Mouse (Mus musculus): ENCODE results near the gene Parg. TPM values are rescaled to one million over a fixed set of nuclear protein-coding genes. Genes with fewer than 3 reads are reported as not detected.
A peak's percentile ranks its signal among the peaks of the same experiment; 100 is the strongest.

Gene Parg
- polyA plus RNA-seq, 1 experiment from 2014 or later: 37.2 TPM

GRCm38 (mm10) chr14:32321732-32322685 is 120.3 kb downstream of the Parg start, which contains the start of gene Ogdhl:
Ogdhl (plus strand) TSS chr14:32322019.
- peak within 1 kb of the TSS; percentile 65 for H3K4me3 ChIP-seq (ENCODE audit: low read depth, low read length)
- no peak within 1 kb of the TSS for H3K27ac ChIP-seq (ENCODE audit: low read depth, low read length)

GRCm38 (mm10) chr14:32323221-32323620 is 121.5 kb downstream of the Parg start:
- H3K36me3 ChIP-seq (ENCODE audit: control insufficient read depth, insufficient read depth, low read length): no peaks in the 10 kb centered on the region
- H3K9me3 ChIP-seq (ENCODE audit: control insufficient read depth, low read length): no peaks in the 10 kb centered on the region
- H3K4me3 ChIP-seq (ENCODE audit: low read depth, low read length): no peak overlapping the region
- H3K27me3 ChIP-seq (replicated peaks; ENCODE audit: control insufficient read depth, insufficient read depth, low read length): no peaks in the 10 kb centered on the region; the same call in 1 of the 2 replicates
- H3K9ac ChIP-seq (ENCODE audit: low read depth, low read length): no peak overlapping the region
- H3K4me1 ChIP-seq (replicated peaks; ENCODE audit: control insufficient read depth, insufficient read depth, low read length): no peaks in the 10 kb centered on the region
- no peak overlapping the region for H3K27ac ChIP-seq (ENCODE audit: low read depth, low read length)
- DNase-seq (ENCODE audit: low spot score): no peak
- no peak overlapping the region for H3K4me2 ChIP-seq
- WGBS: 85% methylated on average over 5 of the region's 5 CpGs
- no peak for ATAC-seq (replicated peaks; ENCODE audit: low FRiP score)

More at GRCm38 (mm10) chr14:32321732-32322685, 120.3 kb downstream of the Parg start, which contains the start of gene Ogdhl:
- H3K9me3 ChIP-seq (ENCODE audit: control insufficient read depth, low read length): no peaks in the 10 kb centered on the region
- WGBS: 3% methylated on average over 49 of the region's 50 CpGs
- ATAC-seq (replicated peaks; ENCODE audit: low FRiP score) (peak; percentile 63), DNase-seq (ENCODE audit: low spot score) (peak; percentile 80)
- no peaks in the 10 kb centered on the region for H3K36me3 ChIP-seq (ENCODE audit: control insufficient read depth, insufficient read depth, low read length)
- H3K27me3 ChIP-seq (replicated peaks; ENCODE audit: control insufficient read depth, insufficient read depth, low read length): no peaks in the 10 kb centered on the region; the same call in 1 of the 2 replicates
- H3K9ac ChIP-seq (ENCODE audit: low read depth, low read length): peak within 1 kb of the TSS; percentile 58
- H3K4me2 ChIP-seq: peak within 1 kb of the TSS; percentile 82
- no peaks in the 10 kb centered on the region for H3K4me1 ChIP-seq (replicated peaks; ENCODE audit: control insufficient read depth, insufficient read depth, low read length)

GRCm38 (mm10) chr14:32327366-32327765 is 125.6 kb downstream of the Parg start:
- Histone ChIP-seq H3K9me3 (ENCODE audit: control insufficient read depth, low read length) (no peaks in the 10 kb centered on the region), H3K27me3 (replicated peaks; ENCODE audit: control insufficient read depth, insufficient read depth, low read length) (no peaks in the 10 kb centered on the region; the same call in 1 of the 2 replicates), H3K9ac (ENCODE audit: low read depth, low read length) (no peak overlapping the region), H3K4me2 (no peak overlapping the region), H3K4me3 (ENCODE audit: low read depth, low read length) (no peak overlapping the region), H3K27ac (ENCODE audit: low read depth, low read length) (no peak overlapping the region), H3K4me1 (replicated peaks; ENCODE audit: control insufficient read depth, insufficient read depth, low read length) (no peaks in the 10 kb centered on the region), H3K36me3 (ENCODE audit: control insufficient read depth, insufficient read depth, low read length) (no peaks in the 10 kb centered on the region)
- WGBS: 88% methylated on average over 9 of the region's 9 CpGs
- ATAC-seq (replicated peaks; ENCODE audit: low FRiP score) (no peak), DNase-seq (ENCODE audit: low spot score) (no peak)

GRCm38 (mm10) chr14:32332515-32333445 is 131.0 kb downstream of the Parg start:
- Histone ChIP-seq H3K4me3 (ENCODE audit: low read depth, low read length) (no peak overlapping the region), H3K9me3 (ENCODE audit: control insufficient read depth, low read length) (no peaks in the 10 kb centered on the region), H3K27me3 (replicated peaks; ENCODE audit: control insufficient read depth, insufficient read depth, low read length) (no peaks in the 10 kb centered on the region), H3K4me1 (replicated peaks; ENCODE audit: control insufficient read depth, insufficient read depth, low read length) (no peaks in the 10 kb centered on the region), H3K4me2 (no peak overlapping the region), H3K36me3 (ENCODE audit: control insufficient read depth, insufficient read depth, low read length) (no peaks in the 10 kb centered on the region), H3K27ac (ENCODE audit: low read depth, low read length) (no peak overlapping the region), H3K9ac (ENCODE audit: low read depth, low read length) (no peak overlapping the region)
- DNase-seq (ENCODE audit: low spot score): no peak
- ATAC-seq (replicated peaks; ENCODE audit: low FRiP score): no peak
- 82% methylated on average over 20 of the region's 20 CpGs for WGBS

GRCm38 (mm10) chr14:32336021-32336420 is 134.3 kb downstream of the Parg start:
- no peak overlapping the region for H3K4me3 ChIP-seq (ENCODE audit: low read depth, low read length)
- DNase-seq (ENCODE audit: low spot score) (no peak), ATAC-seq (replicated peaks; ENCODE audit: low FRiP score) (no peak)
- H3K9me3 ChIP-seq (ENCODE audit: control insufficient read depth, low read length): no peaks in the 10 kb centered on the region
- 76% methylated on average over 6 of the region's 6 CpGs for WGBS
- no peak overlapping the region for H3K4me2 ChIP-seq
- H3K9ac ChIP-seq (ENCODE audit: low read depth, low read length): no peak overlapping the region
- no peaks in the 10 kb centered on the region for H3K4me1 ChIP-seq (replicated peaks; ENCODE audit: control insufficient read depth, insufficient read depth, low read length)
- no peaks in the 10 kb centered on the region for H3K27me3 ChIP-seq (replicated peaks; ENCODE audit: control insufficient read depth, insufficient read depth, low read length)
- no peak overlapping the region for H3K27ac ChIP-seq (ENCODE audit: low read depth, low read length)
- H3K36me3 ChIP-seq (ENCODE audit: control insufficient read depth, insufficient read depth, low read length): no peaks in the 10 kb centered on the region

DNA sequence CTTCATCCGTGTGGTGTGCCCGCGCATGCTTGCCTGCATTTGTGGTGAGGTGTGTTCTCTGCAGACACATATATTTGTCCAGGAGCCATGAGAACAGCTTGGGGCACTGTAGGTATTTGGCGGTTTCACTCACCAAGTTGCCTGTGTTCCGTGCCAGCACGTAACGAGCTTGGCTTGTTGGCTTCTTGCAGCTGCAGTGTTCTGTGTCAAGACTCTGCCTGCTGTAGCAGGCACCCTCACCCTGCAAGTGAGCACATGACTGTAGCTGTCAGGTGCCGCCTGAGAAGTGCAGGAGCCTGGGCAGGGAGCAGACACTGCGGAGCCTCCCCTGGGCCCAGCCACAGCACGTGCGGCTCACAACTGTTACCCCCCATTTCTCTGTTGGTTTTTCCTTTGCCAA is 134.8 kb downstream of the Parg start:
- no peak overlapping the region for H3K4me3 ChIP-seq (ENCODE audit: low read depth, low read length)
- no peaks in the 10 kb centered on the region for H3K9me3 ChIP-seq (ENCODE audit: control insufficient read depth, low read length)
- no peak overlapping the region for H3K9ac ChIP-seq (ENCODE audit: low read depth, low read length)
- WGBS: 80% methylated on average over 11 of the region's 11 CpGs
- no peaks in the 10 kb centered on the region for H3K36me3 ChIP-seq (ENCODE audit: control insufficient read depth, insufficient read depth, low read length)
- no peaks in the 10 kb centered on the region for H3K27me3 ChIP-seq (replicated peaks; ENCODE audit: control insufficient read depth, insufficient read depth, low read length)
- no peaks in the 10 kb centered on the region for H3K4me1 ChIP-seq (replicated peaks; ENCODE audit: control insufficient read depth, insufficient read depth, low read length)
- no peak overlapping the region for H3K4me2 ChIP-seq
- ATAC-seq (replicated peaks; ENCODE audit: low FRiP score) (no peak), DNase-seq (ENCODE audit: low spot score) (no peak)
- no peak overlapping the region for H3K27ac ChIP-seq (ENCODE audit: low read depth, low read length)

DNA sequence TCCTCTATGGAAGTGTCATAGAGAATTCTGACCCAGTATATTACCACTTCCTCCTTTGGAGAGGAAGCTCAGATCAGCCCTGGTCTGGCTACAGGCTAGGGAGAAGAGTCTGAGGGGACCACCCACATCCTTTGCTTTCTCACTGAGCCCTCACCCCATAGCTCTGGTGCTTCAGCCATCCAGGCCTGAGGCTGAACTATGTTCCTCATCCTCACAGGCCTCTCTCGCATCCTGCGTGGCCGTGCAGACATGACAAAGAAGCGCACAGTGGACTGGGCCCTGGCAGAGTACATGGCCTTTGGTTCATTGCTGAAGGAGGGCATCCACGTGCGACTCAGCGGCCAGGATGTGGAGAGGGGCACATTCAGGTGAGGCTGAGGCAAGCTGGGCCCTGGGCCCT is 140.1 kb downstream of the Parg start:
- H3K36me3 ChIP-seq (ENCODE audit: control insufficient read depth, insufficient read depth, low read length): no peaks in the 10 kb centered on the region
- no peak for DNase-seq (ENCODE audit: low spot score)
- H3K4me3 ChIP-seq (ENCODE audit: low read depth, low read length): no peak overlapping the region
- no peaks in the 10 kb centered on the region for H3K9me3 ChIP-seq (ENCODE audit: control insufficient read depth, low read length)
- no peaks in the 10 kb centered on the region for H3K27me3 ChIP-seq (replicated peaks; ENCODE audit: control insufficient read depth, insufficient read depth, low read length)
- WGBS: 88% methylated on average over 7 of the region's 7 CpGs
- H3K9ac ChIP-seq (ENCODE audit: low read depth, low read length): no peak overlapping the region
- H3K4me2 ChIP-seq: no peak overlapping the region
- no peak for ATAC-seq (replicated peaks; ENCODE audit: low FRiP score)
- no peaks in the 10 kb centered on the region for H3K4me1 ChIP-seq (replicated peaks; ENCODE audit: control insufficient read depth, insufficient read depth, low read length)
- no peak overlapping the region for H3K27ac ChIP-seq (ENCODE audit: low read depth, low read length)

DNA sequence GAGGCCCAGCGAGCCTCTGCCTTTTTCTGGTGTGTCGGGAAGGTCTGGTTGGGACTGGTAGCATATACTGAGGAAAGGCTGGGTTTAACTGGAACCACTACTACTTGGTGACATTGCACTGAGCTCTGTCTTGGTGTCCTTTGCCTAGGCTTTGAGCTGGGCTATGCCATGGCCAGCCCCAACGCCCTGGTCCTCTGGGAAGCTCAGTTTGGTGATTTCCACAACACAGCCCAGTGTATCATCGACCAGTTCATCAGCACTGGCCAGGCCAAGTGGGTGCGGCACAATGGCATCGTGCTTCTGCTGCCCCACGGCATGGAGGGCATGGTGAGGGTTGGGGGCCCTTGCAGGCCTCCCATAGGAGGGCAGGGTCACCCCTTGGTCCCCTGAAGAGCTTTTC is 142.4 kb downstream of the Parg start:
- H3K9ac ChIP-seq (ENCODE audit: low read depth, low read length): no peak overlapping the region
- 78% methylated on average over 7 of the region's 7 CpGs for WGBS
- H3K4me3 ChIP-seq (ENCODE audit: low read depth, low read length): no peak overlapping the region
- no peak for DNase-seq (ENCODE audit: low spot score)
- H3K36me3 ChIP-seq (ENCODE audit: control insufficient read depth, insufficient read depth, low read length): no peaks in the 10 kb centered on the region
- no peak overlapping the region for H3K27ac ChIP-seq (ENCODE audit: low read depth, low read length)
- no peaks in the 10 kb centered on the region for H3K9me3 ChIP-seq (ENCODE audit: control insufficient read depth, low read length)
- no peak for ATAC-seq (replicated peaks; ENCODE audit: low FRiP score)
- no peaks in the 10 kb centered on the region for H3K27me3 ChIP-seq (replicated peaks; ENCODE audit: control insufficient read depth, insufficient read depth, low read length)
- H3K4me1 ChIP-seq (replicated peaks; ENCODE audit: control insufficient read depth, insufficient read depth, low read length): no peaks in the 10 kb centered on the region
- H3K4me2 ChIP-seq: no peak overlapping the region
